Mouse (Mus musculus) embryonic facial prominence, embryonic 11.5 days (tissue): Measurements from ENCODE around the gene Stat5b. TPM values are rescaled to one million over a fixed set of nuclear protein-coding genes. Genes with fewer than 3 reads are reported as not detected.

Experiments used
- ATAC-seq: fragments of 200-750 bp; cut with Nextera tagmentation; replicated peaks from 2 replicates; pipeline ENCODE4 v1.8.0; 2017; ENCODE audit warnings: low read depth; ENCODE audit not compliant: insufficient number of reproducible peaks, low FRiP score, low TSS enrichment
- DNase-seq: peaks from one replicate; pipeline ENCODE4 v3.0.0-alpha.2; 2015; ENCODE audit warnings: low spot score
- H3K27ac ChIP-seq: fragments of 300-500 bp; sonication (generic); replicated peaks from 2 replicates; pipeline ENCODE4 v1.5.1; 2014; ENCODE audit warnings: mild to moderate bottlenecking, low read depth, low read length, control low read depth
- H3K27me3 ChIP-seq: fragments of 300-500 bp; sonication (generic); 2 replicates; pipeline ENCODE4 v1.6.1; 2014; ENCODE audit warnings: mild to moderate bottlenecking, low read length, moderate library complexity, mixed read lengths; ENCODE audit not compliant: control insufficient read depth, insufficient read depth
- H3K36me3 ChIP-seq: fragments of 300-500 bp; sonication (generic); replicated peaks from 2 replicates; pipeline ENCODE4 v1.6.1; 2014; ENCODE audit warnings: low read depth, mild to moderate bottlenecking, low read length, moderate library complexity, mixed read lengths; ENCODE audit not compliant: control insufficient read depth, insufficient read depth
- H3K4me1 ChIP-seq: fragments of 300-500 bp; sonication (generic); 2 replicates; pipeline ENCODE4 v1.6.1; 2014; ENCODE audit warnings: low read length, mixed read lengths; ENCODE audit not compliant: control insufficient read depth, insufficient read depth
- H3K4me2 ChIP-seq: fragments of 300-500 bp; sonication (generic); 2 replicates; pipeline ENCODE4 v1.6.1; 2014; ENCODE audit warnings: low read depth, mild to moderate bottlenecking, control low read depth, low read length, moderate library complexity
- H3K4me3 ChIP-seq: fragments of 300-500 bp; sonication (generic); 2 replicates; pipeline ENCODE4 v1.5.1; 2014; ENCODE audit warnings: low read depth, low read length, control low read depth
- H3K9ac ChIP-seq: fragments of 300-500 bp; sonication (generic); replicated peaks from 2 replicates; pipeline ENCODE4 v1.6.1; 2014; ENCODE audit warnings: mild to moderate bottlenecking, control low read depth, low read length
- H3K9me3 ChIP-seq: fragments of 300-500 bp; sonication (generic); replicated peaks from 2 replicates; pipeline ENCODE4 v1.6.1; 2016; ENCODE audit warnings: mild to moderate bottlenecking, low read length, inconsistent platforms, mixed read lengths; ENCODE audit not compliant: control insufficient read depth
- WGBS: fragments of 180-500 bp; shearing (Covaris S2); extraction: QIAGEN DNeasy Blood & Tissue Kit; methylation state at CpG from one replicate; pipeline ENCODE4 v1.1.7; 2014; 5-methylcytosine and 5-hydroxymethylcytosine counted together
- polyA plus RNA-seq: library from polyadenylated mRNA; unstranded; fragments of >200 nt; fragmentation: Nextera tagmentation; extraction: Ambion mirVana; gene quantifications from 2 replicates; pipeline ENCODE4 v1.2.1, GENCODE M21; 2014

The Stat5b gene
- polyA plus RNA-seq, 1 experiment from 2014 or later = 17.9 TPM

- 38% methylated on average over 10 of the region's 10 CpGs for WGBS
- H3K4me1 ChIP-seq = no peaks in the 10 kb centered on the region
- ATAC-seq (no peak), DNase-seq (no peak)
- no peak overlapping the region for H3K27ac ChIP-seq
- H3K4me2 ChIP-seq = no peak overlapping the region
- H3K9ac ChIP-seq = no peak overlapping the region
- no peaks in the 10 kb centered on the region for H3K9me3 ChIP-seq
- H3K36me3 ChIP-seq = no peaks in the 10 kb centered on the region
- no peaks in the 10 kb centered on the region for H3K27me3 ChIP-seq
- H3K4me3 ChIP-seq = no peak overlapping the region
Observed at GRCm38 (mm10) chr11:100752294-100752693, 98.2 kb downstream of the Stat5b start.

DNA sequence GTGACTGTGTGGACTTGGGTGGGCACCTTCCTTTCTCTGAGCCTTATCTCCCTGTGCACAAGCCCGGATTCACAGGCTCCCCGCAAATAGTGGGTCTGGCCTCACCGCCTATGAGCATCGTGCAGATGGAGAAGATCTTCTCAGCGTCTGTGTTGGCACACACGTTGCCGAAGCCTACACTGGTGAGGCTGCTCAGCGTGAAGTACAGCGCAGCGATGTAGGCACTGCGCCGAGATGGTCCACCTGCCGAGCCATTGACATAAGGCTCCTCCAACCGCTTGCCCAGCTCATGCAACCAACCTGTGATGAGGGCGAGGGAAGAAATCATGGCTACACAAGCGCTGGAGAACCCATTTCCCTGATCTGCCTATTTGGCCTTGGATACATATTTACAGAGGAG, 100.4 kb downstream of the Stat5b start:
- no peaks in the 10 kb centered on the region for H3K27me3 ChIP-seq
- H3K4me1 ChIP-seq = no peaks in the 10 kb centered on the region
- no peaks in the 10 kb centered on the region for H3K9me3 ChIP-seq
- DNase-seq (no peak), ATAC-seq (no peak)
- no peak overlapping the region for H3K4me3 ChIP-seq
- H3K9ac ChIP-seq = no peak overlapping the region
- H3K36me3 ChIP-seq = no peaks in the 10 kb centered on the region
- 90% methylated on average over 16 of the region's 16 CpGs for WGBS
- no peak overlapping the region for H3K27ac ChIP-seq
- no peak overlapping the region for H3K4me2 ChIP-seq

DNA sequence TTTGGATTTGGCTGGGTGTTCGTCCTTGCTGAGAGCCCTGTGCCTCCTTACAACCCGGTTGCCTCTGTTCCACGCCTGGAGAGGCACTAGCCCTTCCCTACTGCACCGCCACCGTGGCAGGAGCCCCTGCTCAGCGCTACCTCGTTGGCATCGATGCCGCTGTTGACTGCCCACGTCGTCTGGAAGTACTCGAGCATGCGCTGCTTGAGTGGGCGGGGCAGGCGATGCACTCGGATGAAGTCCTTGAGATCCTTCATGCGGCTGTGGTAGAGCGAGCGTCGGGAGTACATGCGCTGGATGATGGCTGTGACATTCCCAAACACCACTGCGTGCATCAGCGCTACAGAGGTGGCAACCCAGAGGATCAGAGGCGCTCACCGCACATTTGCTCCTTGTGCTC, 101.1 kb downstream of the Stat5b start:
- H3K4me2 ChIP-seq = no peak overlapping the region
- DNase-seq (no peak), ATAC-seq (no peak)
- H3K4me1 ChIP-seq = no peaks in the 10 kb centered on the region
- H3K9me3 ChIP-seq = no peaks in the 10 kb centered on the region
- no peaks in the 10 kb centered on the region for H3K36me3 ChIP-seq
- 50% methylated on average over 25 of the region's 25 CpGs for WGBS
- H3K9ac ChIP-seq = no peak overlapping the region
- no peak overlapping the region for H3K4me3 ChIP-seq
- no peak overlapping the region for H3K27ac ChIP-seq
- H3K27me3 ChIP-seq = no peaks in the 10 kb centered on the region

GRCm38 (mm10) chr11:100748620-100749019, 101.9 kb downstream of the Stat5b start:
- no peak overlapping the region for H3K27ac ChIP-seq
- ATAC-seq (no peak), DNase-seq (no peak)
- no peaks in the 10 kb centered on the region for H3K27me3 ChIP-seq
- no peaks in the 10 kb centered on the region for H3K9me3 ChIP-seq
- H3K4me3 ChIP-seq = no peak overlapping the region
- H3K4me2 ChIP-seq = no peak overlapping the region
- WGBS = 72% methylated on average over 4 of the region's 4 CpGs
- H3K9ac ChIP-seq = no peak overlapping the region
- H3K36me3 ChIP-seq = no peaks in the 10 kb centered on the region
- no peaks in the 10 kb centered on the region for H3K4me1 ChIP-seq

GRCm38 (mm10) chr11:100747114-100747513, 103.4 kb downstream of the Stat5b start:
- Histone ChIP-seq H3K36me3 (no peaks in the 10 kb centered on the region), H3K4me3 (no peak overlapping the region), H3K27me3 (no peaks in the 10 kb centered on the region), H3K9ac (no peak overlapping the region), H3K27ac (no peak overlapping the region), H3K9me3 (no peaks in the 10 kb centered on the region), H3K4me1 (no peaks in the 10 kb centered on the region), H3K4me2 (no peak overlapping the region)
- ATAC-seq = no peak
- WGBS = 72% methylated on average over 5 of the region's 5 CpGs
- no peak for DNase-seq

GRCm38 (mm10) chr11:100746546-100746945, 104.0 kb downstream of the Stat5b start:
- Histone ChIP-seq H3K36me3 (no peaks in the 10 kb centered on the region), H3K4me1 (no peaks in the 10 kb centered on the region), H3K9ac (no peak overlapping the region), H3K27me3 (no peaks in the 10 kb centered on the region), H3K4me3 (no peak overlapping the region), H3K9me3 (no peaks in the 10 kb centered on the region), H3K27ac (no peak overlapping the region), H3K4me2 (no peak overlapping the region)
- 74% methylated on average over 10 of the region's 10 CpGs for WGBS
- ATAC-seq (no peak), DNase-seq (no peak)

DNA sequence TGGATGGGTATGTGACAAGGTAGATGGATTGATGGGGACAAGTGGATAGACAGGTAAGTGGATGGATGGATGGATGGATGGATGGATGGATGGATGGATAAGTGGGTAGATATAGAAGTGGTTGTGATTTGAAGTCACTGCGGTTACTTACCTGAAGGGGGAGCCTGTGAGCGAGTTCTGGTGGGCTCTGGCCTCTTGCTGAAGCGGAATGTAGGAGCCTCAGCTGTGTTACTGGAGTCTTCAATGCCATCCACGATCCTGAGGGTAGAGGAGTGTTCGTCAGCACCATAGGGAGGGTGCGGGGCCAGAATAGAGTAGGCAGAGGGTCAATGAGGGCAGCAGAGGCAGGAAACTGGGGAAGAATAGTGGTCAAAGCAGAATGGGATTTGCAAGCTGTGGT, 105.4 kb downstream of the Stat5b start:
- peak; percentile 71 for DNase-seq
- ATAC-seq = no peak
- no peaks in the 10 kb centered on the region for H3K36me3 ChIP-seq
- no peaks in the 10 kb centered on the region for H3K9me3 ChIP-seq
- no peak overlapping the region for H3K4me2 ChIP-seq
- no peak overlapping the region for H3K4me3 ChIP-seq
- no peaks in the 10 kb centered on the region for H3K4me1 ChIP-seq
- H3K27ac ChIP-seq = no peak overlapping the region
- no peaks in the 10 kb centered on the region for H3K27me3 ChIP-seq
- 14% methylated on average over 6 of the region's 6 CpGs for WGBS
- no peak overlapping the region for H3K9ac ChIP-seq

DNA sequence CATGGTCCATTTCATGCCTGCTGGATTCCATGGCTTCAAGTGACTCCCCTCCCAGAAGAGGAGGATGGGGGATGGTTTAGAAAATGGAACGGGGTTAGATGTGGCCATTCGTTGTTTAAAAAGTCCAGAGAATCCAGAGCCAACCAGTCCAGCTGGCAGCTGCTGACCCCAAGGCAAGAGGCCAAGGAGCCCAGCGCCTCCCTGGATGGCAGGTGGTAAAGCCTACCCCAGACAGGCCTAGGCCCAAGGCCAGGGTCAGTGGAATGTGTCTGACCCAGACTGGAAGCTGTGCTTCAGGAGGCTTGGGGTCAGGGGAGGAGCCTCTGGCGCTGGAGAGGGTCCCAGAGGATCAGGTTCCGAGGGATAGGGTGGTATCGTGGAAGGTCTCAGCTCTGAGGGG, 109.2 kb downstream of the Stat5b start:
- Histone ChIP-seq H3K4me2 (no peak overlapping the region), H3K27me3 (no peaks in the 10 kb centered on the region), H3K4me1 (no peaks in the 10 kb centered on the region), H3K9ac (no peak overlapping the region), H3K4me3 (no peak overlapping the region), H3K27ac (no peak overlapping the region), H3K9me3 (no peaks in the 10 kb centered on the region), H3K36me3 (no peaks in the 10 kb centered on the region)
- no peak for DNase-seq
- ATAC-seq = no peak
- WGBS = 63% methylated on average over 6 of the region's 6 CpGs
